Mouse (Mus musculus) erythroid progenitor cell, adult 5-6 weeks (primary cell): ENCODE measurements around the gene Klrb1b. TPM values are rescaled to one million over a fixed set of nuclear protein-coding genes. Genes with fewer than 3 reads are reported as not detected.
"Not testable (repeated sequence)": the region's sequence is repeated elsewhere in the genome, so short reads cannot be mapped to it uniquely, and the experiment has no call there.

ENCODE experiments used
- ATAC-seq: replicated peaks from 2 replicates; pipeline ENCODE4 v1.8.0; 2016; ENCODE audit warnings: moderate number of reproducible peaks, mild to moderate bottlenecking, moderate TSS enrichment, inconsistent platforms; ENCODE audit not compliant: poor library complexity, low FRiP score, severe bottlenecking
- total RNA-seq, 2 experiments: library from RNA; stranded (forward) in 1 of 2; stranded (reverse) in 1 of 2; fragments of 150-400 nt in 1 of 2; fragments of 186-747, 209-891 nt in 1 of 2; gene quantifications; 2 replicates each; pipeline versions ENCODE4 v1.2.3 to v1.2.4; 2015 to 2017; ENCODE audit warnings: low replicate concordance in 2 of 2

Gene Klrb1b
- total RNA-seq, 2 experiments from 2014 or later = not detected

GRCm38 (mm10) chr6:128802999-128803857 is 22.9 kb downstream of the Klrb1b start:
- peak; percentile 71 for ATAC-seq

GRCm38 (mm10) chr6:128802557-128802956 is 23.6 kb downstream of the Klrb1b start:
- peak; percentile 3; the same call in 1 of the 2 replicates for ATAC-seq

GRCm38 (mm10) chr6:128800696-128801095 is 25.4 kb downstream of the Klrb1b start:
- not testable (repeated sequence) for ATAC-seq

DNA sequence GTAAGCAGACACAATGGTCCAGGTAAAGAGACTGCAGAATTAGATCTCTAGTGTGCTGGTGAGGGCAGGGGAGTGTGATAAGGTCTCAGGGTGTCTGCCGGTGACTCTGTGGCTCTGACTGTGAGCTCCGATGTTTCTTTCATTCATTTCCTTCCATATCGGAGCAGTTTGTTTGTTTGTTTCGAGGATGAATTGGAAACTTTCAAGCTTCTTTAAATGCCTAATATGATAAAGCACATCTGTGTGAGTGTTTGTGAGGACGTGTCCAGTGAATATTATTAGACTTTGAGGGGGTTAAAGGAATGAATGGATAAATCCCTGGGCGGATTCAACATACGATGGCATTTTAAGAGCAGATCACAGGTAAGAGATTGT is 26.2 kb downstream of the Klrb1b start:
- no peak for ATAC-seq

GRCm38 (mm10) chr6:128799144-128799895 is 26.8 kb downstream of the Klrb1b start:
- ATAC-seq = peak; percentile 83

DNA sequence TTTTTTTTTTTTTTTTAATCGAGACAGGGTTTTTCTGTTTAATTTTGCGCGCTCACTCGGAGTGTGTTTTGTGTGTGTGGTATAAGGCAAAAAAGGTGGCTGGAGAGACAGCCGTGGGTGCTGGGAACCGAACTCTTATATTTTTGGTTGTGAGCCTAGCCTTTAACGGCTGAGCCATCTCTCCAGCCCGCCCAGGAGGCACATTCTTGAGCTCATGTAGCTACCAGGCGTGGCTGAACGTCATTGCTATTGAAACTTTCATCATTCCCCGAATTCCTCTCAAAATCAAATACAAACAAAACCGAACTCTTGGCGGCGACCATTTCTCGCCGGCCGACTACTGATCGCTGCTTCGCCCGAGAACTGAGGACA is 27.4 kb downstream of the Klrb1b start:
- peak; percentile 13; the same call in 1 of the 2 replicates for ATAC-seq

DNA sequence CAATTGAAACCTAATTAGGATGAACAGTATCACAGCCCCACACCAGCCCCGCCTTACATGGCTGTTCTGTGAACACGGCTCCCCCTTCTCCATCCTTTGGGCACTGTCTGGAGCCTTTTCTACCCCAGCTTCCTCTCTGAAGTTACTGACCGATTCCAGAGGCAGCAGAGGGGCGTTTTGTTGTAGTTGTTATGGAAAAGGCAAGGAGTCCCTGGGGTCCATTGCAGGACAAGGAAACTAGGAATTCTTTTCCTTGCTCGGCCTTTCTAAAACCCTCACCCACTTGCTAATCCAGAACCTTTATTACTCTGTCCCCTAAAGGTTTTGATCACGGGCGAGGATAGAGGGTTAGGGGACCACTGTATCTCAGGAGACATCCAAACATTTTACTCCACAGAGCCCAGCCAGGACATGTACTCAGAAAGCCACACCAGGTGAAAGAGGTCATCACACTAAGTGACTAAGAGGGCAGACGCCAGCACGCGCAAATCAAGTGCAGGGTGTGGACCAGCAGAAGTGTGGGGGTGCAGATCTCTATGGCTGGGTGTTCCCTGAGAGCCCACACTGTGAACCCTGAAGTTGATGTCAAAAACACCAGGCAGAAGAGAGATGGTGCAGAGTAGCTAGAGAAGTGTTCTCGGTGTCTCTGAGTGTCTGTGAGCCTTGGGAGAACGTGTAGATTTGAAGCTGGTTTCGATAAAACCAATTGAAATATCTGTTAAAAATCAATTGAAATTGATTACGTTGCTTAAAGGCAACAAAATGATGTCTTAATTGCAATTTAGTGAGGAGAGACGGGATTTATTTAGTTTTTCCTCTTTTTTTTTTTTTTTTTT is 28.0 kb downstream of the Klrb1b start:
- ATAC-seq = no peak

DNA sequence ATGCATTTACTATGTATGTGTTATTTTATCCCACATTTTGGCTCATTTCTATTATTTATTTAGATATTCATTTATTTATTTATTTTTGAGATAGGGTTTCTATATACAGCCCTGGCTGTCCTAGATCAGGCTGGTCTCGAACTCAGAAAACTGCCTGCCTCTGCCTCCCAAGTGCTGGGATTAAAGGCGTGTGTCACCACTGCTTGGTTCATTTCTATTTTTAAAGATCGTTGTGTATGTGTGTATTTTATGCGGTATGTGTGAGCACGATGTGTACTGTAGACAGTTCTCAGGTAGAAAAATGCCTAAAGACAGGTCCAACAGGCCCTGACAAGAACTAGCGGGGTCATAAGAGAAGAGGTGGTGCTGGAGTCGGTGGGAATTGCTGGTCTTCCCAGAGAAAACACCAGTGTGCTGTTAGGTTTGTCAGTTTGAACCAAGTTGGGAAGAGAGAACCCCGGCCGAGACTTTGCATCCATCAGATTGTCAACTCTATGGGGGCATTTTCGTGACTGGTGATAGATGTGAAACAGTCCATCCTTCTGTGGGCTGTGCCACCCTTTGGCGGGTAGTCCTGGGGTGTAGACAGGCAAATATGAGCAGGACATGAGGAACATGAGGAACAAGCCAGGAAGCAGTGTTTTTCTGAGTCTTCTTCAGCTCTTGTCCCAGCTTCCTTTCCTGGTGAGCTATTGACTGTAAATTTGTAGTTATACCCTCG is 28.8 kb downstream of the Klrb1b start:
- no peak for ATAC-seq

DNA sequence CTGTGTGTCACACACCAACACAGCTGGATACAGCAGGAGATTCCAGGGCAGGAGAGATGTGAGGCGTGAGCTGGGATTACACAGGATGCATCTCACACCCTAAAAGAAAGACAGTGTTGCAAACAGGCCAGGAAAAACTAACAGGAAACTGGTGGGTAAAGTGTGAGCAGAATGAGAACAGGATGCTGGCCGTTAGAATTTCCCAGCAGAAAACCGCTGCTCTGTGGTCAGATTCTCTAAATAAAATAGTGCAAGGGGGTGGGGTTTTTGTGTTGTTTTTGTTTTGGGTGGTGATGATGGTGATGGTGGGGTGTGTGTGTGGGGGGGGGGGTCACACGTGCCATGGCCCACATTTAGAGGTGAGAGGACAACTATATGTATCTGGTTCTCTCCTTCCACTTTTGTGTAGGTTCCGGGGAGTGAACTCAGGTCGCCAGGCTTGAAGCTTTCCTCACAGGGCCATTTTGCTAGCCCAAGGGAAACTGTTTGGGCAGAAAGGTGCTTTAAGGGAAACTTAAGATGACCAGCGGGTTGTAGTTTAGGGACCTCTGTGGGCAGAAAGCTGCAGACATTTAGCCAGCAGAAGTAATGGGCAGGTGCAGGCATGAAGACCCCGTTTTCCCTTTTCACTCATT is 29.7 kb downstream of the Klrb1b start:
- ATAC-seq = no peak

DNA sequence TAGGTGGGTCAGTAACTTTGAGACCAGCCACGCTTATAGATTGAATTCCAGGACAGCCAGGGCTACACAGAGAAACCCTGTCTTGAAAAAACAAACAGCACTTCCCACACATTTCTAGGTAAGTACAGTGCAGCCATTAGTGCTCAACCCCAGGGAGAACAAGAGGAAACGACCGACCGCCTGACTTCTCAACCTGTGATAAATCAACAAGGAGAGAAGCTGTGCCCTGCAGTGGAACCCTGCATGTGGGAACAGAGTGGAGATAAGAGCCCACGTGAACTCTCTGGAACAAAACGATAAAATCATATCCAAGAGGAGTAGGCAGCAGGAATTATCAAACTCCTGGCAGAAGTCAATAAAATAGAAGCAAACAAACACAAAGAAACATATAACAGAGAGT is 32.4 kb downstream of the Klrb1b start:
- no peak for ATAC-seq

DNA sequence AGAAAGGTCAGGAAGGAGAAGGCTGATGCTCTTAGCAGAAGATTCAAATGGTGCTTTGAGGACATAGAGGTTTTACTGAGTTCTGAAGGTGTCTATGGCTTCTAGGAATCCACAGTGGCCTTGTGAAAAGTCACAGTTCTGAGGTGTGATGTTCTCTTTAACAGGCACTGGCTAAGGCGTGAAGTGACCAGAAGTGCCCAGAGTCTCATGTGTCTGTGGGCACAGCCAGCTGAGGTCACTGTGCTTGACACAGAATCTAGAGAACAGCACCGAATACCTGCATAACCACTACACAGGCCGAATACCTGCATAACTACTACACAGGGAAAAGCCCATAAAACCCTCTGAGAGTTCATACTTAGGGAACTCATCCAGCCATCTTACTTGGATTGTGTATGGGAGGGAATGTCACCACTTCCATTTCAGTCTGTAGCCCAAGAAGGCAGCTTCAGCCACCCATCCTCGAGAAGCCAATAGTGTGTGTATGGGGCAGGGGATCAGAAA is 35.6 kb downstream of the Klrb1b start:
- ATAC-seq = not testable (repeated sequence)

GRCm38 (mm10) chr6:128789115-128789514 is 37.0 kb downstream of the Klrb1b start, which contains the start of gene Klrb1c:
Gene Klrb1c (minus strand): TSS chr6:128789215.
- ATAC-seq = no peak

GRCm38 (mm10) chr6:128788517-128788916 is 37.6 kb downstream of the Klrb1b start:
- ATAC-seq = no peak

- not testable (repeated sequence) for ATAC-seq
Observed at GRCm38 (mm10) chr6:128786396-128786795, 39.7 kb downstream of the Klrb1b start.

GRCm38 (mm10) chr6:128769481-128770253 is 56.5 kb downstream of the Klrb1b start:
- no peak for ATAC-seq

DNA sequence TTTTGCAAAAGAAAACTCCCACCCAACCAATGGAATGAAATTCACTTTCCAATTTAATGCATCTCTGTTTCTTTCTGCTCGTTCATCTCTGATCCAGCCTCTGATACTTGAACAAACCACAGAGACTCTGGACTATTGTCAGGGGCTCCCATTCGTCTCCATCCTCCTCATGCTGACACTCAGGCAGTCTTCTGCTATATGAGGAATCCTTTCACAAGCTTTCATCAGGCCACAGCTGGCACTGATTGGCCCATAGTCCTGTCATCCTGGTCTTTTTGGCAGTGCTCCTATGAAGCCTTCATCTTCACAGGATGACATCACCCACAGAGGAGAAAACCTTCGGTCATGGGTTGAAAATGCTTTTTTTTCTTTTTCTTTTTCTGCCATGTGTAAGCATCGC is 58.1 kb downstream of the Klrb1b start:
- ATAC-seq = no peak

GRCm38 (mm10) chr6:128766486-128767254 is 59.5 kb downstream of the Klrb1b start:
- ATAC-seq = 0 out of 2 replicates have a peak, but pooled peaks have one; percentile 51
